Mouse (Mus musculus): ENCODE results near the gene Heyl. TPM values are rescaled to one million over a fixed set of nuclear protein-coding genes. Genes with fewer than 3 reads are reported as not detected.

The Heyl gene
- 2.4 and 2.7 TPM in 2 replicates for polyA plus RNA-seq (2014; fragmentation: Nextera tagmentation; extraction: Ambion mirVana)

- Histone ChIP-seq H3K27ac (replicated peaks; ENCODE audit: low read depth, low read length) (no peak within 1 kb of the TSS), H3K4me1 (ENCODE audit: control insufficient read depth, insufficient read depth, low read length) (peaks cover 20% of the 10 kb centered on the region), H3K4me3 (ENCODE audit: low read depth, low read length) (peak within 1 kb of the TSS; percentile 37), H3K9ac (ENCODE audit: low read length) (peak within 1 kb of the TSS; percentile 30; the same call in 1 of the 2 replicates), H3K36me3 (ENCODE audit: control insufficient read depth, insufficient read depth, low read length) (no peaks in the 10 kb centered on the region), H3K4me2 (ENCODE audit: low read depth, severe bottlenecking) (peak within 1 kb of the TSS; percentile 86), H3K9me3 (ENCODE audit: control insufficient read depth, low read length) (no peaks in the 10 kb centered on the region), H3K27me3 (ENCODE audit: control insufficient read depth, insufficient read depth, low read length) (peaks cover 24% of the 10 kb centered on the region)
- DNase-seq (ENCODE audit: low spot score): peak; percentile 46
- no peak for ATAC-seq (ENCODE audit: insufficient number of reproducible peaks, low FRiP score, low TSS enrichment, low read depth)
- 2% methylated on average over 46 of the region's 52 CpGs for WGBS
Observed at GRCm38 (mm10) chr4:123233492-123234084, at the start of gene Heyl. Gene Heyl (plus strand): TSS chr4:123233556.

- Histone ChIP-seq H3K9me3 (ENCODE audit: control insufficient read depth, low read length) (no peaks in the 10 kb centered on the region), H3K4me1 (ENCODE audit: control insufficient read depth, insufficient read depth, low read length) (0 out of 2 replicates have a peak, but pooled peaks cover 6% of the 10 kb centered on the region), H3K4me2 (ENCODE audit: low read depth, severe bottlenecking) (no peak overlapping the region), H3K27ac (replicated peaks; ENCODE audit: low read depth, low read length) (no peak overlapping the region), H3K36me3 (ENCODE audit: control insufficient read depth, insufficient read depth, low read length) (no peaks in the 10 kb centered on the region), H3K27me3 (ENCODE audit: control insufficient read depth, insufficient read depth, low read length) (peaks cover 37% of the 10 kb centered on the region), H3K9ac (ENCODE audit: low read length) (no peak overlapping the region), H3K4me3 (ENCODE audit: low read depth, low read length) (no peak overlapping the region)
- 36% methylated on average over 3 of the region's 3 CpGs for WGBS
- ATAC-seq (ENCODE audit: insufficient number of reproducible peaks, low FRiP score, low TSS enrichment, low read depth): no peak
- DNase-seq (ENCODE audit: low spot score): no peak
Observed at GRCm38 (mm10) chr4:123184816-123185215, 48.5 kb upstream of the Heyl start.

GRCm38 (mm10) chr4:123192336-123192735, 41.0 kb upstream of the Heyl start:
- H3K4me1 ChIP-seq (ENCODE audit: control insufficient read depth, insufficient read depth, low read length): no peaks in the 10 kb centered on the region
- H3K9me3 ChIP-seq (ENCODE audit: control insufficient read depth, low read length): no peaks in the 10 kb centered on the region
- no peak for ATAC-seq (ENCODE audit: insufficient number of reproducible peaks, low FRiP score, low TSS enrichment, low read depth)
- no peaks in the 10 kb centered on the region for H3K27me3 ChIP-seq (ENCODE audit: control insufficient read depth, insufficient read depth, low read length)
- H3K27ac ChIP-seq (replicated peaks; ENCODE audit: low read depth, low read length): no peak overlapping the region
- no peaks in the 10 kb centered on the region for H3K36me3 ChIP-seq (ENCODE audit: control insufficient read depth, insufficient read depth, low read length)
- no peak overlapping the region for H3K9ac ChIP-seq (ENCODE audit: low read length)
- no peak for DNase-seq (ENCODE audit: low spot score)
- H3K4me3 ChIP-seq (ENCODE audit: low read depth, low read length): no peak overlapping the region
- WGBS: 83% methylated on average over 11 of the region's 11 CpGs
- no peak overlapping the region for H3K4me2 ChIP-seq (ENCODE audit: low read depth, severe bottlenecking)

- H3K36me3 ChIP-seq (ENCODE audit: control insufficient read depth, insufficient read depth, low read length): no peaks in the 10 kb centered on the region
- no peak overlapping the region for H3K4me2 ChIP-seq (ENCODE audit: low read depth, severe bottlenecking)
- no peaks in the 10 kb centered on the region for H3K27me3 ChIP-seq (ENCODE audit: control insufficient read depth, insufficient read depth, low read length)
- no peak overlapping the region for H3K27ac ChIP-seq (replicated peaks; ENCODE audit: low read depth, low read length)
- no peak overlapping the region for H3K4me3 ChIP-seq (ENCODE audit: low read depth, low read length)
- ATAC-seq (ENCODE audit: insufficient number of reproducible peaks, low FRiP score, low TSS enrichment, low read depth) (no peak), DNase-seq (ENCODE audit: low spot score) (no peak)
- no peaks in the 10 kb centered on the region for H3K9me3 ChIP-seq (ENCODE audit: control insufficient read depth, low read length)
- no peaks in the 10 kb centered on the region for H3K4me1 ChIP-seq (ENCODE audit: control insufficient read depth, insufficient read depth, low read length)
- WGBS: 90% methylated on average over 11 of the region's 11 CpGs
- H3K9ac ChIP-seq (ENCODE audit: low read length): no peak overlapping the region
Observed at GRCm38 (mm10) chr4:123193791-123194190, 39.6 kb upstream of the Heyl start.

- DNase-seq (ENCODE audit: low spot score): no peak
- no peak overlapping the region for H3K27ac ChIP-seq (replicated peaks; ENCODE audit: low read depth, low read length)
- no peak overlapping the region for H3K4me3 ChIP-seq (ENCODE audit: low read depth, low read length)
- no peaks in the 10 kb centered on the region for H3K36me3 ChIP-seq (ENCODE audit: control insufficient read depth, insufficient read depth, low read length)
- 55% methylated on average over 6 of the region's 6 CpGs for WGBS
- no peaks in the 10 kb centered on the region for H3K9me3 ChIP-seq (ENCODE audit: control insufficient read depth, low read length)
- no peak overlapping the region for H3K4me2 ChIP-seq (ENCODE audit: low read depth, severe bottlenecking)
- H3K27me3 ChIP-seq (ENCODE audit: control insufficient read depth, insufficient read depth, low read length): peaks cover 14% of the 10 kb centered on the region
- 0 out of 2 replicates have a peak, but pooled peaks cover 5% of the 10 kb centered on the region for H3K4me1 ChIP-seq (ENCODE audit: control insufficient read depth, insufficient read depth, low read length)
- no peak overlapping the region for H3K9ac ChIP-seq (ENCODE audit: low read length)
- no peak for ATAC-seq (ENCODE audit: insufficient number of reproducible peaks, low FRiP score, low TSS enrichment, low read depth)
Observed at GRCm38 (mm10) chr4:123196695-123197094, 36.7 kb upstream of the Heyl start.

- no peak for ATAC-seq (ENCODE audit: insufficient number of reproducible peaks, low FRiP score, low TSS enrichment, low read depth)
- no peak overlapping the region for H3K9ac ChIP-seq (ENCODE audit: low read length)
- H3K27me3 ChIP-seq (ENCODE audit: control insufficient read depth, insufficient read depth, low read length): peaks cover 27% of the 10 kb centered on the region
Observed at GRCm38 (mm10) chr4:123200771-123201185, 32.6 kb upstream of the Heyl start.

GRCm38 (mm10) chr4:123201186-123202093, 31.9 kb upstream of the Heyl start, which contains the start of gene Nt5c1a:
Gene Nt5c1a (plus strand): TSS chr4:123201504.
- H3K27ac ChIP-seq (replicated peaks; ENCODE audit: low read depth, low read length): no peak within 1 kb of the TSS

More at GRCm38 (mm10) chr4:123200771-123201185, 32.6 kb upstream of the Heyl start:
- whole genome bisulfite sequencing: 3% methylated on average over 15 of the region's 15 CpGs
- Histone ChIP-seq H3K9me3 (ENCODE audit: control insufficient read depth, low read length) (no peaks in the 10 kb centered on the region), H3K4me2 (ENCODE audit: low read depth, severe bottlenecking) (peak overlapping the region; percentile 64), H3K4me3 (ENCODE audit: low read depth, low read length) (peak overlapping the region; percentile 29), H3K27ac (replicated peaks; ENCODE audit: low read depth, low read length) (no peak overlapping the region), H3K4me1 (ENCODE audit: control insufficient read depth, insufficient read depth, low read length) (0 out of 2 replicates have a peak, but pooled peaks cover 8% of the 10 kb centered on the region), H3K36me3 (ENCODE audit: control insufficient read depth, insufficient read depth, low read length) (no peaks in the 10 kb centered on the region)
- DNase-seq (ENCODE audit: low spot score): peak; percentile 81

GRCm38 (mm10) chr4:123202094-123202420, 31.3 kb upstream of the Heyl start:
- no peak overlapping the region for H3K27ac ChIP-seq (replicated peaks; ENCODE audit: low read depth, low read length)
- WGBS: 6% methylated on average over 8 of the region's 8 CpGs
- H3K4me1 ChIP-seq (ENCODE audit: control insufficient read depth, insufficient read depth, low read length): 0 out of 2 replicates have a peak, but pooled peaks cover 8% of the 10 kb centered on the region
- no peaks in the 10 kb centered on the region for H3K36me3 ChIP-seq (ENCODE audit: control insufficient read depth, insufficient read depth, low read length)
- ATAC-seq (ENCODE audit: insufficient number of reproducible peaks, low FRiP score, low TSS enrichment, low read depth) (no peak), DNase-seq (ENCODE audit: low spot score) (no peak)
- no peak overlapping the region for H3K9ac ChIP-seq (ENCODE audit: low read length)
- H3K4me2 ChIP-seq (ENCODE audit: low read depth, severe bottlenecking): peak overlapping the region; percentile 64
- peak overlapping the region; percentile 29; the same call in 1 of the 2 replicates for H3K4me3 ChIP-seq (ENCODE audit: low read depth, low read length)
- peaks cover 27% of the 10 kb centered on the region for H3K27me3 ChIP-seq (ENCODE audit: control insufficient read depth, insufficient read depth, low read length)
- no peaks in the 10 kb centered on the region for H3K9me3 ChIP-seq (ENCODE audit: control insufficient read depth, low read length)

More at GRCm38 (mm10) chr4:123201186-123202093, 31.9 kb upstream of the Heyl start, which contains the start of gene Nt5c1a:
- 0 out of 2 replicates have a peak, but pooled peaks cover 8% of the 10 kb centered on the region for H3K4me1 ChIP-seq (ENCODE audit: control insufficient read depth, insufficient read depth, low read length)
- H3K9me3 ChIP-seq (ENCODE audit: control insufficient read depth, low read length): no peaks in the 10 kb centered on the region
- H3K36me3 ChIP-seq (ENCODE audit: control insufficient read depth, insufficient read depth, low read length): no peaks in the 10 kb centered on the region
- DNase-seq (ENCODE audit: low spot score): peak; percentile 58
- peak within 1 kb of the TSS; percentile 64 for H3K4me2 ChIP-seq (ENCODE audit: low read depth, severe bottlenecking)
- 1% methylated on average over 56 of the region's 58 CpGs for WGBS
- ATAC-seq (ENCODE audit: insufficient number of reproducible peaks, low FRiP score, low TSS enrichment, low read depth): peak; percentile 26; the same call in 1 of the 2 replicates
- peak within 1 kb of the TSS; percentile 29 for H3K4me3 ChIP-seq (ENCODE audit: low read depth, low read length)
- H3K27me3 ChIP-seq (ENCODE audit: control insufficient read depth, insufficient read depth, low read length): peaks cover 27% of the 10 kb centered on the region
- H3K9ac ChIP-seq (ENCODE audit: low read length): no peak within 1 kb of the TSS
